Mouse (Mus musculus) forebrain, embryonic 14.5 days (tissue): ENCODE measurements around the gene Phactr4. TPM values are rescaled to one million over a fixed set of nuclear protein-coding genes. Genes with fewer than 3 reads are reported as not detected.
"Not testable (repeated sequence)": the region's sequence is repeated elsewhere in the genome, so short reads cannot be mapped to it uniquely, and the experiment has no call there.

ENCODE experiments used
- ATAC-seq: fragments of 200-750 bp; cut with Nextera tagmentation; 2 replicates; pipeline ENCODE4 v1.8.0; 2017; ENCODE audit warnings: mild to moderate bottlenecking, moderate library complexity
- DNase-seq: peaks from one replicate; pipeline ENCODE4 v3.0.0-alpha.2; 2015; ENCODE audit warnings: low spot score
- H3K27ac ChIP-seq: fragments of 300-500 bp; sonication (generic); 2 replicates; pipeline ENCODE4 v1.5.1; 2014; ENCODE audit warnings: low read depth, mild to moderate bottlenecking, control low read depth, low read length, moderate library complexity
- H3K27me3 ChIP-seq: fragments of 300-500 bp; sonication (generic); replicated peaks from 2 replicates; pipeline ENCODE4 v1.6.1; 2014; ENCODE audit warnings: low read length, control low read depth, mixed read lengths; ENCODE audit not compliant: control insufficient read depth, insufficient read depth
- H3K36me3 ChIP-seq: fragments of 300-500 bp; sonication (generic); 2 replicates; pipeline ENCODE4 v1.6.1; 2014; ENCODE audit warnings: low read length, control low read depth; ENCODE audit not compliant: control insufficient read depth, insufficient read depth
- H3K4me1 ChIP-seq: fragments of 300-500 bp; sonication (generic); 2 replicates; pipeline ENCODE4 v1.6.1; 2014; ENCODE audit warnings: antibody characterized with exemption, low read length, control low read depth; ENCODE audit not compliant: control insufficient read depth, insufficient read depth
- H3K4me2 ChIP-seq: fragments of 300-500 bp; sonication (generic); 2 replicates; pipeline ENCODE4 v1.6.1; 2014; ENCODE audit warnings: mild to moderate bottlenecking, control low read depth, low read length
- H3K4me3 ChIP-seq: fragments of 300-500 bp; sonication (generic); 2 replicates; pipeline ENCODE4 v1.5.1; 2014; ENCODE audit warnings: low read depth, low read length, control low read depth
- H3K9ac ChIP-seq: fragments of 300-500 bp; sonication (generic); 2 replicates; pipeline ENCODE4 v1.6.1; 2014; ENCODE audit warnings: mild to moderate bottlenecking, low read length, control low read depth, moderate library complexity
- H3K9me3 ChIP-seq: fragments of 300-500 bp; sonication (generic); replicated peaks from 2 replicates; pipeline ENCODE4 v1.6.1; 2016; ENCODE audit warnings: low read length, control low read depth, mixed read lengths; ENCODE audit not compliant: control insufficient read depth
- WGBS: fragments of 180-500 bp; shearing (Covaris S2); extraction: QIAGEN DNeasy Blood & Tissue Kit; methylation state at CpG from one replicate; pipeline ENCODE4 v1.1.7; 2014; 5-methylcytosine and 5-hydroxymethylcytosine counted together
- polyA plus RNA-seq: library from polyadenylated mRNA; unstranded; fragments of >200 nt; fragmentation: Nextera tagmentation; extraction: Ambion mirVana; gene quantifications from 2 replicates; pipeline ENCODE4 v1.2.1, GENCODE M21; 2014

The Phactr4 gene
- polyA plus RNA-seq, 1 experiment from 2014 or later, result 11.8 TPM

GRCm38 (mm10) chr4:132424765-132425164 is 2.5 kb upstream of the Phactr4 start:
- no peak overlapping the region for H3K4me2 ChIP-seq
- no peak for ATAC-seq
- no peaks in the 10 kb centered on the region for H3K36me3 ChIP-seq
- H3K4me3 ChIP-seq, result no peak overlapping the region
- 92% methylated on average over 5 of the region's 5 CpGs for WGBS
- DNase-seq, result no peak
- H3K27me3 ChIP-seq, result no peaks in the 10 kb centered on the region
- no peaks in the 10 kb centered on the region for H3K9me3 ChIP-seq
- peaks cover 14% of the 10 kb centered on the region for H3K4me1 ChIP-seq
- no peak overlapping the region for H3K27ac ChIP-seq
- H3K9ac ChIP-seq, result no peak overlapping the region

DNA sequence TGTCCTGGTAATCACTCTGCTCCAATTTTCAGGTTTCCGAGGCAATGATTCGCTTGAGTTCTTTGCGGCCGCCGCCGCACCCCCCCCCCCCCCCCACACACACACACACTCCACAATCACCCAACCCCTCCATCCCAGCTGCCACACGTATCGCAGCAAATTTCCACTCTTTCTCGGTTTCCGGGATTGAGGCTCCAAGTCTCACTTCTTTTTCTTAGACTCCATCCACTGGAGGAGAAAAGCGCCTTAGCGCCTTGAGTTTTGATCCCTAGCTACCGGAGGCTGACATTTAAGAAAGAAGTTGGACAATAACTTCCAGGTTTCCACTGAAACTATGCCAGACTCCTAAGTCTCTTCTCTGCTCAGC is 750 bp downstream of the Phactr4 start:
- Histone ChIP-seq H3K9me3 (no peaks in the 10 kb centered on the region), H3K4me1 (peaks cover 14% of the 10 kb centered on the region), H3K27ac (peak overlapping the region; percentile 92), H3K27me3 (no peaks in the 10 kb centered on the region), H3K4me2 (peak overlapping the region; percentile 59), H3K9ac (peak overlapping the region; percentile 84), H3K4me3 (peak overlapping the region; percentile 88), H3K36me3 (no peaks in the 10 kb centered on the region)
- 0% methylated on average over 13 of the region's 13 CpGs for WGBS
- no peak for ATAC-seq
- peak; percentile 57 for DNase-seq

GRCm38 (mm10) chr4:132420471-132420870 is 1.8 kb downstream of the Phactr4 start:
- no peaks in the 10 kb centered on the region for H3K27me3 ChIP-seq

DNA sequence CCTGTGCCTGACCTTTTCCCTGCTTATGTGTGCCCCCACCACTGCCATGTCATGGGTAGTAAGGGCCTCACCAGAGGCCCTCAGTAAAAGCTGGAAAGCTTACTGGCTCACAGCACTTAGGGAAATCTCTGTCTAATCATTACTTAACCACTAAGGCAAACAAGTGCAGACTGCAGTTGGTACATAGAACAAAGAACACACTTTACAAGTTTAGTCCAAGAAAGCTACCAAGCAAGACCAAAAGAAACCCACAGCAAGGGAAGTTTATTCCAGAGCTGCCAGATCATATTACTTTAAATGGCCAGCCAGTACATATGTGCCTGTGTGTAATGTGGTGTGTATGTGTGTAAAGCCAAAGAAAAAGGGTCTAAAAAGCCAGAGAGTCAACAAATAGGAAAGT is 6.3 kb downstream of the Phactr4 start:
- ATAC-seq (no peak), DNase-seq (no peak)
- Histone ChIP-seq H3K27ac (no peak overlapping the region), H3K4me1 (peaks cover 12% of the 10 kb centered on the region), H3K36me3 (peaks cover 5% of the 10 kb centered on the region; the same call in 1 of the 2 replicates), H3K9ac (no peak overlapping the region), H3K4me2 (no peak overlapping the region), H3K4me3 (no peak overlapping the region), H3K9me3 (no peaks in the 10 kb centered on the region), H3K27me3 (no peaks in the 10 kb centered on the region)

More at GRCm38 (mm10) chr4:132420471-132420870, 1.8 kb downstream of the Phactr4 start:
- Histone ChIP-seq H3K9ac (peak overlapping the region; percentile 84; the same call in 1 of the 2 replicates), H3K4me2 (peak overlapping the region; percentile 59), H3K4me3 (peak overlapping the region; percentile 88), H3K9me3 (no peaks in the 10 kb centered on the region), H3K36me3 (no peaks in the 10 kb centered on the region), H3K27ac (no peak overlapping the region), H3K4me1 (peaks cover 14% of the 10 kb centered on the region)
- DNase-seq, result no peak
- no peak for ATAC-seq
- 70% methylated on average over 5 of the region's 5 CpGs for WGBS

DNA sequence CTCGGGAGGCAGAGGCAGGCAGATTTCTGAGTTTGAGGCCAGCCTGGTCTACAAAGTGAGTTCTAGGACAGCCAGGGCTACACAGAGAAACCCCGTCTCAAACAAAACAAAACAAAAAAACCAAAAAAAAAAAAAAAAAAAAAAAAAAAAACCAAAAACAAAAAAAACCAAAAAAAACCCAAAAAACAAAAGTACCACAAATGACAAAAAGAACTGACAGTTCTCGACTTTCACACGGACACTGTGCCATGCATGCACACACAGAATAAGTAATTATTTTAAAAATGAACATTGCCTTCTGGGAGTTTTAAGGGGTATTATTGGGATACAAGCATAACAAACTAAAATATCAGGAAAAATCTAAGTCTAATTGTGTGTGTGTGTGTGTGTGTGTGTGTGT is 9.0 kb downstream of the Phactr4 start:
- H3K4me1 ChIP-seq, H3K4me3 ChIP-seq, H3K27ac ChIP-seq, H3K9ac ChIP-seq, H3K9me3 ChIP-seq, H3K4me2 ChIP-seq, DNase-seq, H3K27me3 ChIP-seq, ATAC-seq, H3K36me3 ChIP-seq: not testable (repeated sequence)
- 91% methylated on average over 4 of the region's 4 CpGs for WGBS

DNA sequence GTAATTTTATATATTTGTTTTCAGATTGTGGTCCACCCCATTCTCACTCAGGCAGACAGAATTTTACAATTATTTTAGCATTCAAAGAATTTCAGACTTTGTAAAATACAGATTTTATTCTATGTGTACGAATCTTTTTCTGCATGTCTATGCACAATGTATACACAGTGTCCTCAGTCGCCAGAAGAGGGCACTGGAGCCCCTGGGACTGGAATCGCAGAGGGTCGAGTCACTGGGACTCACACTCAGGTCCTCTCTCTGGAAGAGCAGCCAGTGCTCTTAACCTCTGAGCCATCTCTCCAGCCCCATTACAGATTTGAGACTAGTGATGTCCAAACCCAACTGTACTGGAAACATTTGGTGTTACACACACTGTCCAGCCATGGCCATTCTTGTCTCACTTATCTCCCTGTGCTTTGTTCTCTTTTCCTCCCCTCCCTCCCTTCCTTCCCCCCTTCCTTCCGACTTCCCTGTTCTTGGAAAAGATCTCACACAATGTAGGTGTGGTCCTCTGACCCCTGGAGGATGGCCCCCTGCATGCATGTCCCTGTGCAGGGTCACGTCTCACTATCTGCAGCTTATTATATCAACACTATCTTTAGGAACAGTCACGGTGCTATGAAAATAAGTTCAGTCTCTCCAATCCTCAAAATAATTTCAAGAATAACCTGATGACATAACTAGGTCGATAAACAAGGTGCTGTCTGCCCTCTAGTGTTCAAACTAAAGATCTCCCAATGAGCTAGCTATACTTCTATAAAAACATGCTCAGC is 10.8 kb downstream of the Phactr4 start:
- H3K36me3 ChIP-seq, result peaks cover 5% of the 10 kb centered on the region; the same call in 1 of the 2 replicates
- no peaks in the 10 kb centered on the region for H3K4me1 ChIP-seq
- no peak overlapping the region for H3K4me3 ChIP-seq
- H3K9ac ChIP-seq, result no peak overlapping the region
- no peak overlapping the region for H3K27ac ChIP-seq
- no peak overlapping the region for H3K4me2 ChIP-seq
- no peaks in the 10 kb centered on the region for H3K27me3 ChIP-seq
- ATAC-seq (no peak), DNase-seq (peak; percentile 72)
- 56% methylated on average over 8 of the region's 8 CpGs for WGBS
- no peaks in the 10 kb centered on the region for H3K9me3 ChIP-seq

GRCm38 (mm10) chr4:132409587-132410229 is 12.6 kb downstream of the Phactr4 start:
- H3K36me3 ChIP-seq, result peaks cover 5% of the 10 kb centered on the region; the same call in 1 of the 2 replicates
- no peaks in the 10 kb centered on the region for H3K27me3 ChIP-seq
- DNase-seq, result no peak
- no peak overlapping the region for H3K27ac ChIP-seq
- no peaks in the 10 kb centered on the region for H3K9me3 ChIP-seq
- H3K4me2 ChIP-seq, result no peak overlapping the region
- H3K4me1 ChIP-seq, result no peaks in the 10 kb centered on the region
- WGBS, result 97% methylated on average over 4 of the region's 4 CpGs
- no peak overlapping the region for H3K4me3 ChIP-seq
- ATAC-seq, result no peak
- no peak overlapping the region for H3K9ac ChIP-seq

DNA sequence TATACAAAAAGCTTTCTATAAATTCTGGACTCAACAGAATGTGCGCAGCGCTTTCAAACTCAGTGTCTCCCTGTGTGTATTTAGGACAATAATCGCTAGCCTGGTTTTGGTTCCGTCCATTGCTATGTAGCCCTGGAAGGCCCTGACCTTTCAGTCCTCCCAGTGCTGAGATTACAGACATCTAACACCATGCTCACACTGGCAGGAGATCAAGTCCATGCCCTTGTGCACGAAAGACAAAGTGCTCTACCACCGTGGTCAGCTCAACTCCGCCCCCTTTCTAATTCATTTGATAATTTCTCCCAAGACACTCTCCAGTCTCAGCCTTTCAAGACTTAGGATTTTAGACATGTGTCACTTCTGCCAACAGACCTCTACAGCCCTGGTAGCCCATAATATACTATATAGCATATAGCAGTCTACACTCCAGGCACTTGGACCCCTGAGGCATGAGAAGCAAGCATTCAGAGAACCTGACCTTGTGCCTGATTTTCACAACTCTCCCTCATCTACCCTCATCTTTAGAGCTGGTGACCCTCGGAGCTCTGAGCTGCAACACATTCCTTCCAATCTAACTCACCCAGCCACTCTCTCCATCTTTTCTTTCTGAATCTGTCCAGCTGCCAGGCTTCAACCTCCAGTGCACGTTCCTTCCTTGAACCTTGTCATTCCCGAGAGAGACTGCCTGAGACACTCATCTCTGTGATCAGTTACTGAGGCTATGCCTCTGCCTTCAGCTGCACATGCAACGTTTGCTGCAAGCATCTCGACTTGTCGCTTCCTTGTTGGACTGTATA is 15.7 kb downstream of the Phactr4 start:
- Histone ChIP-seq H3K36me3 (no peaks in the 10 kb centered on the region), H3K4me3 (no peak overlapping the region), H3K9ac (no peak overlapping the region), H3K27ac (no peak overlapping the region), H3K9me3 (no peaks in the 10 kb centered on the region), H3K4me2 (no peak overlapping the region), H3K27me3 (no peaks in the 10 kb centered on the region), H3K4me1 (no peaks in the 10 kb centered on the region)
- ATAC-seq, result no peak
- DNase-seq, result no peak
- 83% methylated on average over 13 of the region's 13 CpGs for WGBS
